Mouse (Mus musculus): ENCODE results near the gene Cpa5.

DNA sequence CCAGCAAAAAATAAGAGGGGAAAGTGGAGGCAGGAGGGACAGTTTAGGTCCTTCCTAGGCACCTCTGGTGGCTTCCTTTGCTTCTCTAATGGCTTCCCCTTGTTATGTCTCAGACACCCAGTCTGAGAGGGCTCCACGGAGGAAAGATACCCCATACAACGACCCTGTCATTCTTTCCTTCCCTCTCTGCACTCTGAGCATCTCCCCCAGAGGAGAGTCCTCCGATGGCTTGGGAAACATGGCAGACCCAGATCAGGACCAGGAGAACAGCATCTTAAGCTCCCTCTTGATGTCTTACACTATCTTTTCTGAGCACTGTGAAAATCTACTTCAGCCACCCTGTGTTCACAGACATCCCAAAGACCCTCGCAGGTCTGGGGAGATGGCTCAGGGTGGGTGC lies 4.9 kb downstream of the Cpa5 start:
- TF ChIP-seq MAZ (IDR thresholded peaks at IDR 0.05; ENCODE audit: low read depth, low read length), result no peak
- no peak for TF ChIP-seq MYC (IDR thresholded peaks at IDR 0.05; ENCODE audit: low read depth, low read length)
- no peak for TF ChIP-seq RCOR1 (conservative IDR thresholded peaks at IDR 0.05; ENCODE audit: low read depth, low read length)
- TF ChIP-seq CTCF (conservative IDR thresholded peaks at IDR 0.05 in 1 of 2, IDR thresholded peaks at IDR 0.05 in 1 of 2; ENCODE audit: low read depth in 2 of 2, low read length in 2 of 2), result no peak
- no peak for TF ChIP-seq POLR2A (IDR thresholded peaks at IDR 0.05; ENCODE audit: low read depth, low read length)
- no peak for TF ChIP-seq GABPA (IDR thresholded peaks at IDR 0.05; ENCODE audit: insufficient replicate concordance, low read depth, low read length)
- no peak for TF ChIP-seq RAD21 (IDR thresholded peaks at IDR 0.05; ENCODE audit: low read depth, low read length)
- no peak for TF ChIP-seq ZMIZ1 (IDR thresholded peaks at IDR 0.05; ENCODE audit: low read depth, low read length)
- no peak for TF ChIP-seq USF1 (IDR thresholded peaks at IDR 0.05; ENCODE audit: low read depth, low read length)
- no peak for TF ChIP-seq CHD2 (IDR thresholded peaks at IDR 0.05; ENCODE audit: low read length)
